Mouse (Mus musculus): ENCODE results near the gene Gm49393. TPM values are rescaled to one million over a fixed set of nuclear protein-coding genes. Genes with fewer than 3 reads are reported as not detected.
A peak's percentile ranks its signal among the peaks of the same experiment; 100 is the strongest.
"Not testable (repeated sequence)": the region's sequence is repeated elsewhere in the genome, so short reads cannot be mapped to it uniquely, and the experiment has no call there.

Gene Gm49393
- total RNA-seq (2021), result not detected

GRCm38 (mm10) chr13:60935490-60935889 is at the start of gene Gm49393:
Gene Gm49393, minus strand, starts transcription at chr13:60935590.
- DNase-seq (ENCODE audit: extremely low spot score in 1 of 2, low spot score in 1 of 2), result not testable (repeated sequence)

- not testable (repeated sequence) for DNase-seq (ENCODE audit: extremely low spot score in 1 of 2, low spot score in 1 of 2)
Measured at GRCm38 (mm10) chr13:60972319-60972718, 36.9 kb upstream of the Gm49393 start.

GRCm38 (mm10) chr13:60963985-60964384 is 28.6 kb upstream of the Gm49393 start:
- not testable (repeated sequence) for DNase-seq (ENCODE audit: extremely low spot score in 1 of 2, low spot score in 1 of 2)

GRCm38 (mm10) chr13:60961706-60962105 is 26.3 kb upstream of the Gm49393 start:
- no peak for DNase-seq (ENCODE audit: extremely low spot score in 1 of 2, low spot score in 1 of 2)

- not testable (repeated sequence) for DNase-seq (ENCODE audit: extremely low spot score in 1 of 2, low spot score in 1 of 2)
Measured at GRCm38 (mm10) chr13:60941884-60942283, 6.5 kb upstream of the Gm49393 start, which contains the start of gene Tpbpa. Gene Tpbpa, minus strand, starts transcription at chr13:60941984.

- no peak for DNase-seq (ENCODE audit: extremely low spot score in 1 of 2, low spot score in 1 of 2)
Measured at GRCm38 (mm10) chr13:60936500-60936901, 1.1 kb upstream of the Gm49393 start, which contains the start of the genes Gm49391 and Ctla2a. Gene Gm49391, minus strand, starts transcription at chr13:60936571. Gene Ctla2a, minus strand, starts transcription at chr13:60936625.

GRCm38 (mm10) chr13:60904780-60905179 is 30.6 kb downstream of the Gm49393 start, which contains the start of gene Tpbpb:
Gene Tpbpb, minus strand, starts transcription at chr13:60904880.
- DNase-seq (ENCODE audit: extremely low spot score in 1 of 2, low spot score in 1 of 2), result not testable (repeated sequence)

- DNase-seq (ENCODE audit: extremely low spot score in 1 of 2, low spot score in 1 of 2), result no peak
Measured at GRCm38 (mm10) chr13:60897328-60897727, 38.1 kb downstream of the Gm49393 start, which contains the start of gene Ctla2b. Gene Ctla2b, minus strand, starts transcription at chr13:60897447.

- DNase-seq (ENCODE audit: extremely low spot score in 1 of 2, low spot score in 1 of 2), result not testable (repeated sequence)
Measured at GRCm38 (mm10) chr13:60896794-60897193, 38.6 kb downstream of the Gm49393 start, which contains the start of gene Gm49392. Gene Gm49392, minus strand, starts transcription at chr13:60896894.

GRCm38 (mm10) chr13:60895406-60896160 is 39.8 kb downstream of the Gm49393 start:
- no peak for DNase-seq (ENCODE audit: extremely low spot score in 1 of 2, low spot score in 1 of 2)

GRCm38 (mm10) chr13:60892301-60892700 is 43.1 kb downstream of the Gm49393 start:
- DNase-seq (ENCODE audit: extremely low spot score in 1 of 2, low spot score in 1 of 2), result no peak

- no peak for DNase-seq (ENCODE audit: extremely low spot score in 1 of 2, low spot score in 1 of 2)
Measured at GRCm38 (mm10) chr13:60864281-60864680, 71.1 kb downstream of the Gm49393 start, which contains the start of gene 4930486L24Rik. Gene 4930486L24Rik, minus strand, starts transcription at chr13:60864475.

GRCm38 (mm10) chr13:60848241-60849120 is 86.9 kb downstream of the Gm49393 start:
- DNase-seq (ENCODE audit: extremely low spot score in 1 of 2, low spot score in 1 of 2), result no peak

GRCm38 (mm10) chr13:60843153-60843552 is 92.2 kb downstream of the Gm49393 start:
- DNase-seq (ENCODE audit: extremely low spot score in 1 of 2, low spot score in 1 of 2), result no peak

- no peak for DNase-seq (ENCODE audit: extremely low spot score in 1 of 2, low spot score in 1 of 2)
Measured at GRCm38 (mm10) chr13:60842703-60843102, 92.7 kb downstream of the Gm49393 start.

- no peak for DNase-seq (ENCODE audit: extremely low spot score in 1 of 2, low spot score in 1 of 2)
Measured at GRCm38 (mm10) chr13:60839353-60839902, 96.0 kb downstream of the Gm49393 start.

GRCm38 (mm10) chr13:60826052-60826451 is 109.3 kb downstream of the Gm49393 start:
- no peak for DNase-seq (ENCODE audit: extremely low spot score in 1 of 2, low spot score in 1 of 2)

- no peak for DNase-seq (ENCODE audit: extremely low spot score in 1 of 2, low spot score in 1 of 2)
Measured at GRCm38 (mm10) chr13:60820486-60821175, 114.8 kb downstream of the Gm49393 start.

GRCm38 (mm10) chr13:60819469-60819868 is 115.9 kb downstream of the Gm49393 start:
- peak; percentile 19 to 69 for DNase-seq (ENCODE audit: extremely low spot score in 1 of 2, low spot score in 1 of 2)

GRCm38 (mm10) chr13:60813722-60814121 is 121.7 kb downstream of the Gm49393 start:
- no peak for DNase-seq (ENCODE audit: extremely low spot score in 1 of 2, low spot score in 1 of 2)
